Mouse (Mus musculus) embryonic facial prominence, embryonic 11.5 days (tissue): ENCODE measurements at regions not wholly inside any gene's neighbourhood (a gene's known extent, or its start where the extent isn't known, plus 50 kb on each side); places are given as distances from the start of the nearest gene placed in this dataset.

ENCODE experiments used
- ATAC-seq: fragments of 200-750 bp; cut with Nextera tagmentation; replicated peaks from 2 replicates; pipeline ENCODE4 v1.8.0; 2017; ENCODE audit warnings: low read depth; ENCODE audit not compliant: insufficient number of reproducible peaks, low FRiP score, low TSS enrichment
- DNase-seq: peaks from one replicate; pipeline ENCODE4 v3.0.0-alpha.2; 2015; ENCODE audit warnings: low spot score
- H3K27ac ChIP-seq: fragments of 300-500 bp; sonication (generic); replicated peaks from 2 replicates; pipeline ENCODE4 v1.5.1; 2014; ENCODE audit warnings: mild to moderate bottlenecking, low read depth, low read length, control low read depth
- H3K27me3 ChIP-seq: fragments of 300-500 bp; sonication (generic); 2 replicates; pipeline ENCODE4 v1.6.1; 2014; ENCODE audit warnings: mild to moderate bottlenecking, low read length, moderate library complexity, mixed read lengths; ENCODE audit not compliant: control insufficient read depth, insufficient read depth
- H3K36me3 ChIP-seq: fragments of 300-500 bp; sonication (generic); replicated peaks from 2 replicates; pipeline ENCODE4 v1.6.1; 2014; ENCODE audit warnings: low read depth, mild to moderate bottlenecking, low read length, moderate library complexity, mixed read lengths; ENCODE audit not compliant: control insufficient read depth, insufficient read depth
- H3K4me1 ChIP-seq: fragments of 300-500 bp; sonication (generic); 2 replicates; pipeline ENCODE4 v1.6.1; 2014; ENCODE audit warnings: low read length, mixed read lengths; ENCODE audit not compliant: control insufficient read depth, insufficient read depth
- H3K4me2 ChIP-seq: fragments of 300-500 bp; sonication (generic); 2 replicates; pipeline ENCODE4 v1.6.1; 2014; ENCODE audit warnings: low read depth, mild to moderate bottlenecking, control low read depth, low read length, moderate library complexity
- H3K4me3 ChIP-seq: fragments of 300-500 bp; sonication (generic); 2 replicates; pipeline ENCODE4 v1.5.1; 2014; ENCODE audit warnings: low read depth, low read length, control low read depth
- H3K9ac ChIP-seq: fragments of 300-500 bp; sonication (generic); replicated peaks from 2 replicates; pipeline ENCODE4 v1.6.1; 2014; ENCODE audit warnings: mild to moderate bottlenecking, control low read depth, low read length
- H3K9me3 ChIP-seq: fragments of 300-500 bp; sonication (generic); replicated peaks from 2 replicates; pipeline ENCODE4 v1.6.1; 2016; ENCODE audit warnings: mild to moderate bottlenecking, low read length, inconsistent platforms, mixed read lengths; ENCODE audit not compliant: control insufficient read depth
- WGBS: fragments of 180-500 bp; shearing (Covaris S2); extraction: QIAGEN DNeasy Blood & Tissue Kit; methylation state at CpG from one replicate; pipeline ENCODE4 v1.1.7; 2014; 5-methylcytosine and 5-hydroxymethylcytosine counted together

- Histone ChIP-seq H3K27ac (no peak overlapping the region), H3K36me3 (no peaks in the 10 kb centered on the region), H3K9ac (no peak overlapping the region), H3K4me3 (no peak overlapping the region), H3K4me1 (no peaks in the 10 kb centered on the region), H3K27me3 (no peaks in the 10 kb centered on the region), H3K9me3 (no peaks in the 10 kb centered on the region), H3K4me2 (no peak overlapping the region)
- WGBS = 61% methylated on average over 2 of the region's 2 CpGs
- ATAC-seq (no peak), DNase-seq (no peak)
Measured at GRCm38 (mm10) chr9:115656538-115656937, 252.7 kb upstream of the Gadl1 start.

- Histone ChIP-seq H3K9ac (no peak overlapping the region), H3K9me3 (no peaks in the 10 kb centered on the region), H3K4me1 (no peaks in the 10 kb centered on the region), H3K4me3 (no peak overlapping the region), H3K4me2 (no peak overlapping the region), H3K27me3 (no peaks in the 10 kb centered on the region), H3K36me3 (no peaks in the 10 kb centered on the region), H3K27ac (no peak overlapping the region)
- ATAC-seq (no peak), DNase-seq (no peak)
- WGBS = 56% methylated on average over 4 of the region's 4 CpGs
Measured at GRCm38 (mm10) chr9:115656994-115657713, 252.1 kb upstream of the Gadl1 start.

- Histone ChIP-seq H3K4me1 (no peaks in the 10 kb centered on the region), H3K9me3 (no peaks in the 10 kb centered on the region), H3K4me2 (no peak overlapping the region), H3K4me3 (no peak overlapping the region), H3K36me3 (no peaks in the 10 kb centered on the region), H3K27ac (no peak overlapping the region), H3K9ac (no peak overlapping the region), H3K27me3 (no peaks in the 10 kb centered on the region)
- WGBS = 87% methylated on average over 5 of the region's 5 CpGs
- no peak for ATAC-seq
- DNase-seq = no peak
Measured at GRCm38 (mm10) chr9:115658477-115658876, 250.8 kb upstream of the Gadl1 start.

- Histone ChIP-seq H3K27ac (no peak overlapping the region), H3K27me3 (no peaks in the 10 kb centered on the region), H3K4me3 (no peak overlapping the region), H3K4me2 (no peak overlapping the region), H3K36me3 (no peaks in the 10 kb centered on the region), H3K4me1 (no peaks in the 10 kb centered on the region), H3K9ac (no peak overlapping the region), H3K9me3 (no peaks in the 10 kb centered on the region)
- ATAC-seq (no peak), DNase-seq (no peak)
- 90% methylated on average over 1 of the region's 1 CpGs for WGBS
Measured at GRCm38 (mm10) chr9:115660371-115660770, 248.9 kb upstream of the Gadl1 start.

- ATAC-seq (no peak), DNase-seq (no peak)
- no peak overlapping the region for H3K9ac ChIP-seq
- 57% methylated on average over 5 of the region's 5 CpGs for WGBS
- no peaks in the 10 kb centered on the region for H3K36me3 ChIP-seq
- no peak overlapping the region for H3K27ac ChIP-seq
- no peak overlapping the region for H3K4me3 ChIP-seq
- H3K4me2 ChIP-seq = no peak overlapping the region
- no peaks in the 10 kb centered on the region for H3K27me3 ChIP-seq
- no peaks in the 10 kb centered on the region for H3K9me3 ChIP-seq
- H3K4me1 ChIP-seq = no peaks in the 10 kb centered on the region
Measured at GRCm38 (mm10) chr9:115661834-115662425, 247.3 kb upstream of the Gadl1 start.

- H3K27me3 ChIP-seq = no peaks in the 10 kb centered on the region
- H3K36me3 ChIP-seq = no peaks in the 10 kb centered on the region
- no peak overlapping the region for H3K4me2 ChIP-seq
- no peak overlapping the region for H3K27ac ChIP-seq
- DNase-seq (no peak), ATAC-seq (no peak)
- H3K4me1 ChIP-seq = no peaks in the 10 kb centered on the region
- WGBS = 62% methylated on average over 5 of the region's 5 CpGs
- H3K4me3 ChIP-seq = no peak overlapping the region
- H3K9me3 ChIP-seq = no peaks in the 10 kb centered on the region
- H3K9ac ChIP-seq = no peak overlapping the region
Measured at GRCm38 (mm10) chr9:115665337-115666004, 243.8 kb upstream of the Gadl1 start.

- Histone ChIP-seq H3K4me2 (no peak overlapping the region), H3K9ac (no peak overlapping the region), H3K9me3 (no peaks in the 10 kb centered on the region), H3K36me3 (no peaks in the 10 kb centered on the region), H3K27ac (no peak overlapping the region), H3K27me3 (no peaks in the 10 kb centered on the region), H3K4me3 (no peak overlapping the region), H3K4me1 (no peaks in the 10 kb centered on the region)
- ATAC-seq (no peak), DNase-seq (no peak)
- 77% methylated on average over 3 of the region's 3 CpGs for WGBS
Measured at GRCm38 (mm10) chr9:115666530-115666929, 242.7 kb upstream of the Gadl1 start.
